Comparison of ENCODE assay signal across 8 mouse cellular contexts in genomic region chr1:92378741-92379509, GRCm38 (mm10).
DNase-seq lines count a peak whose midpoint lies in the region; ATAC-seq and TF ChIP-seq lines count a peak whose summit lies in the region.

No protein-coding gene starts in this region.

- no peak overlapping the region for H3K9ac ChIP-seq in forebrain, postnatal 0 days
- no peak overlapping the region for H3K9ac ChIP-seq in forebrain, embryonic 11.5 days (ENCODE audit: low read length)
- no peak overlapping the region for H3K9ac ChIP-seq in embryonic facial prominence, embryonic 13.5 days
- no peak overlapping the region for H3K9ac ChIP-seq in intestine, embryonic 14.5 days (ENCODE audit: low read length)

- no peak overlapping the region for H3K4me2 ChIP-seq in forebrain, postnatal 0 days (ENCODE audit: low read depth)
- H3K4me2 ChIP-seq in forebrain, embryonic 11.5 days (ENCODE audit: low read depth, low read length, severe bottlenecking), result no peak overlapping the region
- H3K4me2 ChIP-seq in embryonic facial prominence, embryonic 13.5 days, result peak overlapping the region; percentile 24; the same call in 1 of the 2 replicates
- H3K4me2 ChIP-seq in intestine, embryonic 14.5 days (ENCODE audit: low read length), result no peak overlapping the region

- no peaks in the 10 kb centered on the region for H3K27me3 ChIP-seq in forebrain, postnatal 0 days (ENCODE audit: insufficient read depth, low read length)
- no peaks in the 10 kb centered on the region for H3K27me3 ChIP-seq in forebrain, embryonic 11.5 days (ENCODE audit: control insufficient read depth, insufficient read depth, low read length)
- H3K27me3 ChIP-seq in embryonic facial prominence, embryonic 13.5 days, result no peaks in the 10 kb centered on the region
- no peaks in the 10 kb centered on the region for H3K27me3 ChIP-seq in intestine, embryonic 14.5 days (replicated peaks; ENCODE audit: control insufficient read depth, insufficient read depth, low read length)

- H3K4me3 ChIP-seq in forebrain, postnatal 0 days (ENCODE audit: low read depth, low read length), result no peak overlapping the region
- H3K4me3 ChIP-seq in forebrain, embryonic 11.5 days (ENCODE audit: low read depth, low read length), result no peak overlapping the region
- no peak overlapping the region for H3K4me3 ChIP-seq in embryonic facial prominence, embryonic 13.5 days
- no peak overlapping the region for H3K4me3 ChIP-seq in intestine, embryonic 14.5 days (ENCODE audit: low read depth, low read length)

- H3K4me1 ChIP-seq in forebrain, postnatal 0 days (ENCODE audit: insufficient read depth), result no peaks in the 10 kb centered on the region
- no peaks in the 10 kb centered on the region for H3K4me1 ChIP-seq in forebrain, embryonic 11.5 days (replicated peaks; ENCODE audit: control insufficient read depth, insufficient read depth, low read length)
- peaks cover 46% of the 10 kb centered on the region for H3K4me1 ChIP-seq in embryonic facial prominence, embryonic 13.5 days
- H3K4me1 ChIP-seq in intestine, embryonic 14.5 days (replicated peaks; ENCODE audit: control insufficient read depth, insufficient read depth, low read length), result peaks cover 13% of the 10 kb centered on the region

- ATAC-seq in forebrain, postnatal 0 days, result peak; percentile 82
- no peak for ATAC-seq in forebrain, embryonic 11.5 days (replicated peaks; ENCODE audit: low FRiP score)
- ATAC-seq in embryonic facial prominence, embryonic 13.5 days (ENCODE audit: insufficient number of reproducible peaks, insufficient read depth, low FRiP score, low TSS enrichment, low read depth), result peak; percentile 73
- ATAC-seq in intestine, embryonic 14.5 days (replicated peaks; ENCODE audit: low FRiP score, low TSS enrichment, low read depth), result peak; percentile 74; the same call in 1 of the 2 replicates

- WGBS in forebrain, postnatal 0 days, result 52% methylated on average over 8 of the region's 8 CpGs
- 61% methylated on average over 8 of the region's 8 CpGs for WGBS in forebrain, embryonic 11.5 days
- WGBS in embryonic facial prominence, embryonic 13.5 days, result 46% methylated on average over 8 of the region's 8 CpGs
- 50% methylated on average over 8 of the region's 8 CpGs for WGBS in intestine, embryonic 14.5 days

- no peak for DNase-seq in forebrain, postnatal 0 days
- DNase-seq in forebrain, embryonic 11.5 days (ENCODE audit: low spot score), result no peak
- no peak for DNase-seq in intestine, embryonic 14.5 days (ENCODE audit: low spot score)
- peak; percentile 81 for DNase-seq in lung, postnatal 10 days
- no peak for DNase-seq in cerebellum, adult 11 months
- DNase-seq in cerebellum, adult 9-11 months, result no peak
- no peak for DNase-seq in cerebellum, postnatal 4 days (ENCODE audit: low spot score in 2 of 2)

- TF ChIP-seq CTCF in forebrain, postnatal 0 days (IDR thresholded peaks at IDR 0.05; ENCODE audit: low read depth), result no peak

- peak overlapping the region; percentile 17 for H3K27ac ChIP-seq in forebrain, postnatal 0 days (ENCODE audit: low read depth, low read length)
- no peak overlapping the region for H3K27ac ChIP-seq in forebrain, embryonic 11.5 days (ENCODE audit: low read depth, low read length)
- H3K27ac ChIP-seq in embryonic facial prominence, embryonic 13.5 days, result peak overlapping the region; percentile 89
- peak overlapping the region; percentile 75 for H3K27ac ChIP-seq in intestine, embryonic 14.5 days (ENCODE audit: low read depth)

- no peaks in the 10 kb centered on the region for H3K9me3 ChIP-seq in forebrain, postnatal 0 days (ENCODE audit: low read length)
- no peaks in the 10 kb centered on the region for H3K9me3 ChIP-seq in forebrain, embryonic 11.5 days (ENCODE audit: control insufficient read depth, low read length)
- 0 out of 2 replicates have a peak, but pooled peaks cover 3% of the 10 kb centered on the region for H3K9me3 ChIP-seq in embryonic facial prominence, embryonic 13.5 days
- H3K9me3 ChIP-seq in intestine, embryonic 14.5 days (ENCODE audit: control insufficient read depth, low read length), result no peaks in the 10 kb centered on the region

- H3K36me3 ChIP-seq in forebrain, postnatal 0 days (ENCODE audit: insufficient read depth), result no peaks in the 10 kb centered on the region
- no peaks in the 10 kb centered on the region for H3K36me3 ChIP-seq in forebrain, embryonic 11.5 days (ENCODE audit: control insufficient read depth, insufficient read depth, low read length)
- H3K36me3 ChIP-seq in embryonic facial prominence, embryonic 13.5 days, result no peaks in the 10 kb centered on the region
- no peaks in the 10 kb centered on the region for H3K36me3 ChIP-seq in intestine, embryonic 14.5 days (ENCODE audit: control insufficient read depth, insufficient read depth, low read length)
